Mouse (Mus musculus) small intestine, adult 2 months (tissue): Measurements from ENCODE around the gene Mus81.

Experiments used
- CTCF ChIP-seq: fragments of 200-500 bp; IDR thresholded peaks from 2 replicates; pipeline ENCODE4 v1.5.1; 2012; ENCODE audit warnings: low read depth, mild to moderate bottlenecking, control low read depth, inconsistent platforms, low read length, moderate library complexity, mixed read lengths; ENCODE audit not compliant: insufficient replicate concordance, insufficient read length; ENCODE audit errors: extremely low read depth
- POLR2A ChIP-seq: fragments of 200-500 bp; IDR thresholded peaks from 2 replicates; pipeline ENCODE4 v1.6.1; 2012; ENCODE audit warnings: low read depth, mild to moderate bottlenecking, control low read depth, inconsistent platforms, low read length, moderate library complexity

- TF ChIP-seq CTCF (peak; percentile 12; the same call in 1 of the 2 replicates), POLR2A (peak; percentile 78)
Observed at GRCm38 (mm10) chr19:5490898-5491708, 2.9 kb upstream of the Mus81 start.
